Mouse (Mus musculus) thymus, adult 18-20 months (tissue): ENCODE data around the gene Spink8.
"Not testable (repeated sequence)": the region's sequence is repeated elsewhere in the genome, so short reads cannot be mapped to it uniquely, and the experiment has no call there.

Source experiments
- DNase-seq, 2 experiments: peaks; one replicate each; pipeline ENCODE4 v3.0.0; 2022; ENCODE audit warnings: mixed read lengths in 2 of 2

The Spink8 gene

DNA sequence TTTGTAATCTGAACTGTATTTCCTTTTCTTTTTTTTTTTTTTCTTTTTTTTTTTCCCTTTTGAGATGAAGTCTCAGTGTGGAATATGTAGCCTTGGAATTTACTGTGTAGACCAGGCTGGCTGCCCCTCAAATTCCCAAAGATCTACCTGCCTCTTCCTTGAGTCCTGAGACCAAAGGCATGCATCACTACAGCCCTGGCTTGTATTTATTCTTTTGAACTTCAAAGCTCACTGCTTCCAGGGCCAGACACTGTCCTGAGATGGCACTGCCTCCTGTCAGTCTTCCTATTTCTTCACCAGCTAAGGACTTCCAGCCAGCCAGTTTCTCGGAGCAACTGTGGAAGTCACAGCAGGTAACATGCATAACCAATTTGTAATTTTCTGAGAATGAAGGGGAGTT, at the start of gene Spink8:
Gene Spink8 (plus strand): TSS at position 301 of the 400 bp plus-strand sequence.
- no peak for DNase-seq

DNA sequence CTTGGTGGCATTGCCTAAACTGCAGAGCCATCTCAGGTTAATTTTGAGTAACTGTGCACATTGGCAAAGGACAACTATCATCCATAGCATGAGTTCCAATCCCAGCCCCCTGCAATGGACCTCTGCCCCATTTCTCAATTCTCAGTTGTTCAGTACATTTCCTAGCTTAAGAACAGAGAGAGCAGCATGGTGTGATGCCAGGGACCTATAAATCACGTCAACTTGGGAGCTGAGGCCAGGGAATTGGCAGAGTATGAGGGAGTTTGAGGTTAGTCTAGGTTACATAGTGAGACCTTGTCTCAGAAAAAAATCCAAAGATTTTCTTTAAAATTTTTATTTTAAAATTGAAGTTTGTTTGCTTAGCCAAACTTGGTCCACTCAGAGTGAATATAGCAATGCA, 45.2 kb upstream of the Spink8 start:
- DNase-seq: not testable (repeated sequence)

DNA sequence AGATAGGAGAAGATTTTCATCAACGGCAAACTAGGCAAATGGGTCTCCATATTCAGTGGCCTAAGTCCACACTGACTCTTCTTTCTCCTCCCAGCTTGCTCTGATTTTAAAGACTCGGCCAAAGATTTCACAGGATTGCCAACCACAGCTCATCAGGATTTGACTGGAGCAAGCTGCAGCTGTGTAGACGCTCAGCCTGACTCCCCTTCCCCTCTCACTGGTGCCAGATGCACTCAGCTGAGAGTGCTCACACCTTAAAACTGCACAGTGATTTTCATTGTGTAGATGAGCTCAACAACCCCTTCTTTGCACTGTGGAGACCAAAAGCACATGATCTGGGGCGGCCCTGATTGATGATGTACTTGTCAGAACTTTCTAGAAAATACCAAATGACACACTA, 21.5 kb upstream of the Spink8 start, which contains the start of gene Fbxw27:
Gene Fbxw27 (minus strand): TSS at position 101 of the 400 bp plus-strand sequence.
- DNase-seq: not testable (repeated sequence)

DNA sequence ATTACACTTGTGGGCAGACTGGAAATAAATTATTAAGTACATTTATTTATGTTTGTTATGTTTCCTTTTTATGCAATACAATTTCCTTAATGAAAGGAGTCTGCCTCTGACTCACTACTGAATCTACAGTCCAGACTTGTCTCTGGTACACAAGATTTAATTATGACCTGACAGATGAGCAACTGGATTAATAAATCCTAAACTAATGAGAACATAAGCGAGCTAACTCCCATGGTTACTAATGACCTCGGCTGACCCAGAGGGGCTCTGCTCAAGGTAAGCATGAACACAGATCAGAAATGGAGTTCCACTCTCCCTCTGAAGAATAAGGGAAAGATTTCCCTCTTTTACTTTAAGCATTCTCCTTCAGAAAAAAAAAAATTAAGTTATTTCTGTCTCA, 16.9 kb upstream of the Spink8 start:
- DNase-seq: no peak

DNA sequence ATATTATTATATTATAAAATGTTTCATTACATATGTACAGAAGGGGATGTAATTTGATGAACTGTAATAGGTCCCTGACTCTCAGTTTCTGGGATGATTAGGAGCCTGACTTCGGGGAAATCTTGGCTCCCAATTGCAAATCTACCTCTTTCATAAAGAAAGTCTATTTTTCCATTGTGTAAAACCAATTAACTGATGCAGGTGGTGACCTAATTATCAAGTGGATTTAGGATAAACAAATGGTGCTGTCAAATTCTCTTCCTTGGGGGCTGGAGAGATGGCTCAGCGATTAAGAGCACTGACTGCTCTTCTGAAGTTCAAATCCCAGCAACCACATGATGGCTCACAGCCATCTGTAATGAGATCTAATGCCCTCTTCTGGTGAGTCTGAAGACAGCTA, 16.3 kb upstream of the Spink8 start:
- DNase-seq: no peak

DNA sequence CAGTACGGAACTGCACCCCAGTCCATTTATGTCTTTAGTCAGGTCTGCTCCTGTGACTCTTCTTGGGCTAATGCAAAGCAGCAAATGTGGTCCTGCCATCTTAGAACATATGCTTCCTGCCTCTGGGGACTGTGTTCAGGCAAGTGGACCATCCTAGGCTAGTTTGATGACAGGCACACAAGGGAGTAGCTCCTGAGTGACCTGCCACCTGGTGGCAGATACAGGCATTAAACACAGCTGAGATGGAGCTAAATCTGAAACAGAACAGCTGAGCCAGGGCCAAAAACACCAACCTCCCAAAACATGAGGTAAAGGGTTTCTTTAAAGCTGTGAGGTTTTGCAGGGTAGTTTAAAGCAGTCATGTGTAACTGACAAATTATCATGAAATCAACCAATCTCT, 14.0 kb upstream of the Spink8 start:
- DNase-seq: no peak

DNA sequence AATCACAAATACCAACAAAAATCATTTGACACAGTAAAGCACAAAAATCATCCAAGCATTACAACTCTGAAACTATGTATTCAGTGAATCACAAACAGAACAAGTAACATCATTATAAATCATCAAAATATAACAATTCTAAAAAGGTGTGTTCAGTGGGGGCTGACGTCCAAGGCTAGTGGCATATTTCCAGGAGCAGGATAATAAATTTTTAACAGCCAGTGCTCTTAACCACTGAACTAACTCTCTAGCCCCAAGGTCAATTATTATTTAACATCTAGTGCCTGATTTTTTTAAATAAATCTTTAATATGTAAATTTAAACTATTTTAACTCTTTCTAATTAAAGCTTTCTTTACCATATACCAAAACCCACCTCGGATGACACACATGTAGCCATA, 6.5 kb upstream of the Spink8 start:
- not testable (repeated sequence) for DNase-seq

DNA sequence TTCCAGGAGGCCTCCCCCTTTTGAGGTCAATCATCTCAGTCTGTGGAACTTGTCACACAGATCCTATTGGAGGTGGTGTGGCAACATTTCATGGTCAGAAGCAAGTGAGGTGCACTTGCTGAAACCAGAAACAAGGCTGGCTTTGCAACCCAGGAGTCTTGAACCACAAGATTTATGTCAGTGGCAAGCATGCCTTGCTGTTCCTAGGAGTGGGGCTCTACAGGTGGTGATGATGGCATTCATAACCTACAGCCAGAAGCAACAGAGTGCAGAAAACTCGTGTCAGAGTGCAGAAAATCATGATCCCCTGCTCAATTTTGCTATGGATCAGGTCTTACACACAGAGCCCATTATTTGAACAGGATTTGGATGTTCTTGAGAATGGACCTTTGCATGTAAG, 5.8 kb upstream of the Spink8 start:
- no peak for DNase-seq

DNA sequence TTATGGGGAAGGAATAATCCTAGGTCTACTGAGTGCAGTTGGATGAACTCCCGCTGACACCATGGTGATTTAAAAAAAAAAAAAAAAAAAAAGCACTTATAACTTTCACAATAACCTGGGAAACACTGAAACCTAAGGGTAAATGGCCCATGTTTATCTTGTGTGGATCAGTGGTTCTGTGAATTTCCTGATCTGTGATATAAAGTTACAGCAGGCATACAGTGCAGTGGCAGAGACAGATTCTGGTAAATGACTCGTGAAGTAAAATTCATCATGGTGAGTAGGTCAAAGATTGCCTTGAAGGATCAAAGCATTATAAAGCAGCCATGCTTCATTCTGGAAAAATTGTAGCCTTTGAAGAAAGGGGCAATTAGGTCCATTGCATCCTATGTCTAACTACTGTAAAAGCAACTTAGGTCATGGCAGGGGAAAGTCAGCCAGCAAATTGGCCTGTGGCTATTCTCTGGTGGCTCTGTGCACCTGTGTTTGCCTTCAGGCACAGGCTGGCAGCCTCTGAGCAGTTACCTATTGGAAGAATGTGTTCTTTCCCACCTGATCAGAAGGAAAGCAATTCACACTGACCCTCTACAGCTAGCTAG, 5.3 kb upstream of the Spink8 start:
- DNase-seq: no peak

DNA sequence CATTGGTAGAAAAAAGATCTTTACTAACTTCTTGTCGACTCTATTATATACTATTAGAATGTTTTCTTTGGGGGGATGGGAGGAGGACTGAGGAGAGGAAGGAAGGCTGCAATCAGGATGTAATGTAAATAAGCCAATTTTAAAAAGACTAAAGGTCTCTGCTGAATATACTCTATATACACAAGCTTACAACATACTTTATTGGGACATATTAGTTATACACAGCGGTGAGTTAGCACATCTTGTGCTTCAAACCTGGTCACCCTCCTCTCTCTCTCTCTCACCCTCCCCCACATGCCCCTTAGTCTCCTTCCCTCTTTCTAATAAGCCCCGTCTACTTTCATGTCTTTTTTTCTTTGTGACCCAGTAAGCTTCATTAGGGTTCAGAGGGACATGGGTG, 4.2 kb upstream of the Spink8 start:
- no peak for DNase-seq

DNA sequence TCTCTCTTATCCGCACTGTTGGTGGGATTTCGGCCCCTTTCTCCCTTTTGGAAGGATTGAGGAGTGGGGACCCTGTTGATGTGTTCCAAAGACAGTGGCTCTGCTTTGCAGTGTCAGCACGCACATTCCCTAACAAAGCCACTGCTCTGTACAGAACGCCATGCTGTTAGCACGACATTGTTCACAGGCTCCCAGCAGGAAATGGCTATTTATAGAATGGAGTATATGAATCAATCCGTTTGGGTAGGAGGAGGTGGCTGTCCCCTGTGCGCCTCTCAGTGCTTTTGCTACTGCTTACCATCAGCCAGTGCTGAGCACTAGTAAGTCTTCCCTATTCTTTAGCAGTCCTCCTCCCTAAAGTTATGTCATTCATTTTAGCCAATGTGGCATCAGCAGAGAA, 1.3 kb downstream of the Spink8 start:
- no peak for DNase-seq

DNA sequence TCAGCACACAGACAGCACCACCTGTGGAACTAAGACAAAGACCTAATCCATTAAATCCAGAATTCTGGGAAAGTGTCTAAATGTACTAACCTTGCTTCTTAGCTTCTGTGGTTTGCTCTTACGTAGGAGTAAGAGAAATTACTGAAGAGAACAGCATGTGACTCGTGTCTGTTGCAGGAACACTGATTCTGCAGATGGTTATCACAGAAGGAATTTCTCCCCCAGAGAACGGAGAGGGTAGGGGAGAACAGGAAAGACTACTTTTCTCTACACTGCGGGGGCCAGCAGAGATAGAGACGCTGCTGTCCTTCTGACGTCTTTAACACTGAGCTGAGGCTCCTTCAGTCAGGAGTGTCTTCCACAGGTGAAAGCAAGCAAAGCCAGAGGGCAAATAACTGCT, 4.3 kb downstream of the Spink8 start:
- no peak for DNase-seq

DNA sequence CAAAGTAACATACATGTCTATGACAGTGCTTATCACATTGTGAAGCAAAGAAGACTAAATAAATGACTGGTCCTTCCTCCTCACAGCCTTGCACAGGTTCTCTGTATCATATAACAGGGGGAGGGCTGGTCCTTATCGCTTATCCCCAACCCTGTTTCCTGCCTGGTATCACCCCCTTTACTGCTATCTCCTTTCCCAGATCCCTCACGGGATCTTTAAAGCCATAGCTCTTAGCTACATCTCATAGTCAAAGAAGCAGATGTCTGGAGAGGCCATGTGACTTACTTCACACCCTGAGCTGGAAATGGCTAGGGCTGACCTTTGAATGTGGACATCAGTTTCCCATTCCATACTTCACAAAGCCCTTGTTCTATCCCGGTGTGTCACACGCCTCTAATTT, 13.7 kb downstream of the Spink8 start:
- no peak for DNase-seq

DNA sequence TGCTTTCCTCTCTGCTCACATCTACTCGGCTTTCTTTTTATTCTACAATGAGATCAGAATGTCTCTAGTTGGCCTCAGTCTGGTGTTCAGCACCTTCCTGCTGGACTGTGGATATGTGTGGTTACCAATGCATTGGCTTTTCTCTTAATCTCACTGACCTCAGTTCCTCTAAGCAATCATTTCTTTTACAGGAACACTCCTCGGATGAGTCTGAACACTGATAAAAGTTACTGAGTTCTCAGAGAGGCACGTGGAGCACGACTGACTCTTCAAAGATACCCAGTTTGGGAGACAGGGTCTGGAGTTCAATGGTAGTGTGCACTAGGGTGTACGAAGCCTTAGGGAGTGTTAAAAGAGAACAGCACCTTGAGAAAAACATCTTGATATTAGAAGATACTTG, 14.1 kb downstream of the Spink8 start:
- DNase-seq: no peak

DNA sequence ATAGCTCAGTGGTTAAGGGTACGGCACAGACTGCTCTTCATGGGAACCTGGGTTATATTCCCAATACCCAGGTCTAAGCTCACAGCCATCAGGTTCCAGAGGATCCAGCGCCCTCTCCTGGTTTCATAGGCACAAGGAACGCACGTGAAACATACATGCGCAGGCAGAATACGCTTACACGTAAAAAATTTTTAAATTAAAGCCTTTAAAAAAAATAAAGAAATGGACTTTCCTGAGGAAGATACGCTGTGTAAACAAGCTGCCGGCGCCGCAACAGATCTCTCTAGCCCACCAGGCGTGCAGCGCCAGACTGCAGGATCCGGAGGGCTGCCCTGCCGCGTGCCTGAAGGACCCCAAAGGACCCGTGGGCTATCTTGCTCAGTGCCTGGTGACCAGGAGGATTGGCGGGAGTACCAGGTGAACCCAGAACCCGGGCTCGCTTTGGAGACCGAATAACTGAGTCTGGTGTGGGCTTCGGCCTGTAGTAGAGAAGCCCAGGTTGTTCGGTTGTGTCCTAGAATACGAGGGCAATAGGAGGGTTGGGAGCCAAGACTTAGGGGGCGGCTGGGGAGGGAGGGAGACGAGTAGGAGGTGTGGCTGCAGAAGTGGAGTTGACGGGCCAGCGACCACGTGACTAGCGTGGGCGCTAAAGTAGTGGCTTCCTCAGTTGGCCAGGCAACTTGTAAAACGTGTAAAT, 20.5 kb downstream of the Spink8 start, which contains the start of gene Nme6:
Gene Nme6 (plus strand): TSS at position 359 of the 697 bp plus-strand sequence.
- peak; percentile 56 to 66 for DNase-seq

DNA sequence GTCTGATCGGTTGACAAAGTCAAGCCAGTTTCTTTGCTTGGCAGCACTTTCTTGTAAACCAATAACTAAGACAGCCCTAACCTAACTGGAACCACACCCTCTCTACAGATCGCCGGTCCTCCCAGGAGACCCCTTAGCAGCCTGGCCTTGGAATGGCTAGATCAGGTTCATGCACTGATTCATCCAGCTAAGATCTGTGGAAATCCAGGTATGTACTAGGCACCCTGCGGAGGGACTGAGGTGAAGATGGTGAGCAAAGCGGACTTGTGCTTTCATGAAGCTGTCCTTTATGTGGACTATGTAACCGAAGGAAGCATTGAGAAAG, 21.0 kb downstream of the Spink8 start:
- DNase-seq: peak in 1 of 2 experiments; percentile 4

DNA sequence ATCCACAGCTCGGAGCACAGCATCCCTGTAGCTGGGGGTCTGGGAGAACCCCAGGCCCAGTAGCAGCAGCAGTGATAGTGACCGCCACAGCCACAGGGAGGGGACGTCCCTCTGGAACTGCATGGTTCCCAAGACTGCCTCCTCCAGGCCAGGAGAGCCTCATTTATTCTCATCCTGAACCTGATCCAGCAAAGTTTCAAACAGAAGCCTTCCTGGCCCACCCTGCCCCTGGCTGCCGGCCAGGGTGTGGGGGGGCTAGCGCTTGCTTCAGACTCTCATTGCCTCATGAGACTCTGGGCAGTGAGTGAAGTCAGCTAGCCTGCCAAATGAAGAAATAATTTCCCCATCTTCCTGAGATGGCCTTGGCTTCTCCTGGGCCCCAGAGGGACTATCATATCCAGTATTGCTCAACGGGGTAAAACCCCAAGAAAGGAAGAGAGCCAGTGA, 37.3 kb downstream of the Spink8 start, which contains the start of gene Camp:
Gene Camp (minus strand): TSS at position 306 of the 447 bp plus-strand sequence.
- DNase-seq: no peak

DNA sequence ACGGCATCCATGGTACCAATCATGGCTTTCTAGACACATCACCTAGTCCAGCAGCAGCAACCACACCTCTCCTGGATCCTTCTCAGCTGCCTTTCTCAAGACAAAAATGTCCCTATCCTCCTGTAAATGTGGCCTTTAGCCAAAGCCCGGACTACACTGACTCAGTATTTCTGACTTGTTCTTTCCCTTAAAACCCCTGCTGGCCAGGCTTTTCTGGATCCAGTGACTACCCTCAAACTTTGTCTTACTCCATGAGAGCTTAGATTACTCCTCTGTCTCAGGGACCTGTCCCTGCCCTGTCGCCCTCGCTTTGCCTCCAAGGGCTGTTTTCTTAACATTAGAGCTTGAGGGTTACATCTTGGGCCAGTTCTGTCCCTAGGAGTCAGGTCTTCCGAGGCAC, 38.0 kb downstream of the Spink8 start:
- no peak for DNase-seq

DNA sequence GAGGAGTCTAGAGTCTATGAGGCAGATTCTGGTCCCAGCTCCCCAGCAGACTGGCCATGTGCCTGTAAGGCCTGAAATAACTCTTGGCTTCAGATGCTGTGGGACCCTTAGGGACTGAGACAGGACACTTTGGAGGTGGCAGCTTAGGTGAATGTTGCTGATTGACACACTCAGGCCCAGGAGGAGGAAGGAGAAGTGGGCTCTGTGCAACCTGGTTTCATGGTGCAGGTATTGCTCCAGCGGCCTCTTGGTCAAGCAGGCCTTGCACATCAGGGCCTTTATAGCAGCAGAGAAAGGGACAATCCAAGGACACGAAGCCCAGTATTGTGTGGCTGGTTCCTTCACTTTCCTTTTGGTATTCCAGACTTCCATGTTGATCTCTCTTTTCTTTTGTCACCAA, 42.3 kb downstream of the Spink8 start:
- no peak for DNase-seq

DNA sequence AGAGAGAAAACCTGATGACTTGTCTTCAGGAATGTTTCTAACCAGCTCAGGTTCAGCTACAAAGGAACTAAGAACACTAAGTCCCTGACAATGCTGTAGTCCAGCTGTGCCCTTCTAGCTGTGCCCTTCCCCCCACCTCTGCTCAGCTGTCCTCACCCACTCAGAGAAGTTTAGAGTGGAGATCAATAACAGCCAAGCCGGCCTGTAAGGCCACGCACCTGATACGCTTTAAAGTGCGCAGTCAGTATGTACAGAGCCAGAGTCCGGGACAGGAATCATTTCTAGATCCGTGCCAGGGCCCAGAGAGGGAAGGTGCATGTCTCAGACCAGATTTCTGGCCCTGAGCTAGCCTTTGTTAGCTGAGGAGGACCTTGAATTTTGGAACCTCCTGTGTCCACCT, 43.9 kb downstream of the Spink8 start:
- DNase-seq: no peak

DNA sequence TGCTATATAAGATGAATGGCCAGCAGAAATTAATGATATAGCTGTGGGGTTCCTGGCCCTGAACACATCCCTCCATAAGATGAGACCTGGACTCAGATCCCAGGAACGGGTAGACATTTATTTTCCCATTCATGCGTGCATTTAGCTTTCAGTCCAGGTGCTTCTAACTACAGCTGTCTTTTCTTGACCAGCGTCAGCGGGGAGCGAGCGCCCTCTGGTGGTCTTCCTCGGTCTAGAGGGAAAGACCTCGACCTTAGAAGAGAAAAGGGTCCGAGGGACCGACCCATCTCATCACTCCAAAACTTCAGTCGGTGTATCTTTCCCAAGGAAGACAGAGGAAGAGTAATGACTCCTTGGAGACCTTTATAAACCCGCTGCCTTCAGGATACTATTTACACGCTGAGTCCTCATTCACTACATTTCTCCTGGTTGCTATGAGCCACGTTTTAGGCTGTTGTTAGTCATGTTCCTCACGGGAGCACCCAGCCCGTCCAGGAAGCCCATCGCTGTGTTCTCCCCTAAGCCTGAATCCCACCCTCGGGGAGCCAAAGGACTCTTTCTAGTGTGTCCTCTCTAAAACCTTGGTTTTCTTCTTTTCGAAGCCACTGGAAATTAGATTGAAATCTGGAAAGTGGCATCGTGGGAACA, 50.4 kb downstream of the Spink8 start:
- peak; percentile 46 to 47 for DNase-seq

DNA sequence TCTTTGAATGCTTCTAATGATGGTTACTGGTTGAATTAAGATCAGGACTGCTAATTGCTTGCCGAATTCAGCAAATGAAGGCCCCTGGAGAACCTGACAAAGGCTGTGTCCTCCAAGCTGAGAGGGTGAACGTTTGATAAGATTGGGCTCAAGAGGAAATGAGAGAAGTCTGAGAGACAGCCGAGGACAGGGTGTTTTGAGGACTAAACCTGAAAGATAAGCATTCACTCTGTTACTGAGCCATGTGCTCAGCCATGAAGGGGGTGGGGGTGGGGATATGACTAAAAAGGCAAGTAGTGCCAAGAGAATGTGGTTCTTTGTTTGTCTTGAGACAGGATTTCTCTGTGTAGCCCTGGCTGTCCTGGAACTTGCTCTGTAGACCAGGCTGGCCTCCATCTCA, 51.0 kb downstream of the Spink8 start:
- DNase-seq: no peak

DNA sequence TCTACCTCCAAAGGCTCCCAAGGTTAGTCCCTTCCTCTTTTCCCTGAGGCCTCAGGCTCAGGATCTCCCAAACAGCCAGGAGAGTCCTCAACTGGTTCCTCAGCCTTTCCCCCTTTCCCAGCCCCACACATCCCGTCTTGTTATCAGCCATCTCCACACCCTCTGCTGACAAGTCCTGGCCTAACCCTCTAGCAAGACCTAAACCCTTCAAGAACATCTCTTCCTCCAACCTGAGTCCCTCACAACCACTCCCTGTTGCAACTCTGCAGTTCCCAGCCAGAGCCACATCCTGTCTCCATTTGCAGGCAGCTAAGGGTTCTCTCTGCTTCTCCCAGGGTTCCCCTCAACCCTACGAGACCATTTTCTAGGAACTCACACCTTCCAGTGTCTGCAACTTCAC, 54.1 kb downstream of the Spink8 start:
- no peak for DNase-seq

DNA sequence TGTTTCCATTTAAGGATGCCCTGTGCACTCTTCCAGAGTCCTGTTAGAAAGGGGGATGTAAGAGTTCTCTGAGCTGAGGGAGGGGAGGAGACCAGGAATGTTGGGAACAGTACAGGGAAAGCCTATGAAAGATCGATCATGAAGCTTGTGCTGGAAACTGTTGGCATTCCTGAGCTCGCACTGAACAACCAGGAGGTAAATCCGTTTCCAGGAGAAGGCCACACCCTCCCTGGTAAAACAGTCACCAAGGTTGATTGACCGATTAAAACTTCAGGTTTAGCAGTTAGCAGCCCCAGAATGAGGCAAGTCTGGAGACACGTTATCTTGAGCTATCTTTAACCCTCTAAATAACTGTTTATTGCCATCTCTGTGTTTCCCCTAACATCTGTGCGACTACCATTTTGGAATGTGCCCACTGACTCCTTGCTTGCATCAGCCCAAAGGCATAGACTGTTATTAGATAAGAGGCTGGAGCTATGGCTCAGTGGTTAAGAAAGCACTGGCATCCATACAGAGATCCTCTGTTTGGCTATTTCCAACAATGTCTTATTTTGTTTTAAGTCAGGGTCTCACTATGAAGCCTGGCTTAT, 59.0 kb downstream of the Spink8 start:
- DNase-seq: no peak
